Comparison of ENCODE assay signal across 17 mouse cellular contexts in genomic region chr9:59271081-59271480, GRCm38 (mm10). TPM values are rescaled to one million over a fixed set of nuclear protein-coding genes. Genes with fewer than 3 reads are reported as not detected.
DNase-seq lines count a peak whose midpoint lies in the region; ATAC-seq lines count a peak whose summit lies in the region.
"Had no signal": no experiment of that assay in that cellular context is flagged by ENCODE, and none has a peak within 500 bp of the region (broad histone marks: within the 10 kb centered on the region; RNA-seq: fewer than 3 reads in every experiment).

No protein-coding gene starts in this region.

- H3K9ac ChIP-seq in kidney, embryonic 15.5 days, result no peak overlapping the region
- H3K9ac ChIP-seq in liver, embryonic 15.5 days, result no peak overlapping the region
- no peak overlapping the region for H3K9ac ChIP-seq in hindbrain, embryonic 16.5 days (ENCODE audit: low read depth, low read length)
- H3K9ac ChIP-seq: embryonic facial prominence, embryonic 15.5 days; forebrain, embryonic 12.5 days; hindbrain, embryonic 13.5 days had no signal

- WGBS in kidney, embryonic 15.5 days, result 11% methylated on average over 4 of the region's 4 CpGs
- WGBS in liver, embryonic 15.5 days (ENCODE audit: insufficient replicate concordance), result 30% methylated on average over 4 of the region's 4 CpGs
- WGBS in hindbrain, embryonic 16.5 days, result 38% methylated on average over 4 of the region's 4 CpGs

- H3K4me1 ChIP-seq in kidney, embryonic 15.5 days, result peaks cover 26% of the 10 kb centered on the region
- peaks cover 12% of the 10 kb centered on the region for H3K4me1 ChIP-seq in liver, embryonic 15.5 days (replicated peaks)
- no peaks in the 10 kb centered on the region for H3K4me1 ChIP-seq in hindbrain, embryonic 16.5 days (ENCODE audit: control insufficient read depth, insufficient read depth, low read depth, low read length)

- no peak overlapping the region for H3K4me3 ChIP-seq in kidney, embryonic 15.5 days (replicated peaks)
- no peak overlapping the region for H3K4me3 ChIP-seq in liver, embryonic 15.5 days (replicated peaks)
- H3K4me3 ChIP-seq in hindbrain, embryonic 16.5 days (ENCODE audit: low read length), result no peak overlapping the region
- H3K4me3 ChIP-seq: embryonic facial prominence, embryonic 15.5 days; forebrain, embryonic 12.5 days; hindbrain, embryonic 13.5 days; midbrain, embryonic 10.5 days had no signal

- H3K27me3 ChIP-seq in kidney, embryonic 15.5 days, result no peaks in the 10 kb centered on the region
- 0 out of 2 replicates have a peak, but pooled peaks cover 8% of the 10 kb centered on the region for H3K27me3 ChIP-seq in liver, embryonic 15.5 days
- no peaks in the 10 kb centered on the region for H3K27me3 ChIP-seq in hindbrain, embryonic 16.5 days (replicated peaks; ENCODE audit: control insufficient read depth, insufficient read depth, low read length)
- H3K27me3 ChIP-seq: embryonic facial prominence, embryonic 15.5 days; forebrain, embryonic 12.5 days; hindbrain, embryonic 13.5 days had no signal

- peak; percentile 8 to 33 for DNase-seq in adrenal gland, postnatal 36 days
- no peak for DNase-seq in adrenal gland, postnatal 10 days
- DNase-seq in kidney, postnatal 25 days, result no peak
- DNase-seq in ES-CJ7 (ENCODE audit: low read depth, low spot score), result peak; percentile 38
- no peak for DNase-seq in gastrocnemius, postnatal 25 days
- DNase-seq: cerebellum, adult 9-11 months; embryo, embryonic 11 days; gastrocnemius, postnatal 36 days; right cerebral cortex, postnatal 25 days; thymus, adult 18-20 months had no signal

- H3K27ac ChIP-seq in kidney, embryonic 15.5 days, result 0 out of 2 replicates have a peak overlapping the region, but pooled peaks have one; percentile 23
- no peak overlapping the region for H3K27ac ChIP-seq in liver, embryonic 15.5 days (replicated peaks)
- no peak overlapping the region for H3K27ac ChIP-seq in hindbrain, embryonic 16.5 days (ENCODE audit: low read depth, low read length)
- H3K27ac ChIP-seq: embryonic facial prominence, embryonic 15.5 days; forebrain, embryonic 12.5 days; hindbrain, embryonic 13.5 days had no signal

- H3K4me2 ChIP-seq in kidney, embryonic 15.5 days, result 0 out of 2 replicates have a peak overlapping the region, but pooled peaks have one; percentile 10
- H3K4me2 ChIP-seq in liver, embryonic 15.5 days, result peak overlapping the region; percentile 7; the same call in 1 of the 2 replicates
- no peak overlapping the region for H3K4me2 ChIP-seq in hindbrain, embryonic 16.5 days (ENCODE audit: low read length)
- H3K4me2 ChIP-seq: embryonic facial prominence, embryonic 15.5 days; forebrain, embryonic 12.5 days; hindbrain, embryonic 13.5 days had no signal

- H3K9me3 ChIP-seq in kidney, embryonic 15.5 days (replicated peaks), result no peaks in the 10 kb centered on the region
- H3K9me3 ChIP-seq in liver, embryonic 15.5 days (replicated peaks), result no peaks in the 10 kb centered on the region
- H3K9me3 ChIP-seq in hindbrain, embryonic 16.5 days (ENCODE audit: control insufficient read depth, low read length), result no peaks in the 10 kb centered on the region
- H3K9me3 ChIP-seq: embryonic facial prominence, embryonic 15.5 days; forebrain, embryonic 12.5 days; hindbrain, embryonic 13.5 days; midbrain, embryonic 10.5 days had no signal

- H3K36me3 ChIP-seq in kidney, embryonic 15.5 days, result no peaks in the 10 kb centered on the region
- no peaks in the 10 kb centered on the region for H3K36me3 ChIP-seq in liver, embryonic 15.5 days (replicated peaks)
- no peaks in the 10 kb centered on the region for H3K36me3 ChIP-seq in hindbrain, embryonic 16.5 days (ENCODE audit: control insufficient read depth, insufficient read depth, low read length)
- H3K36me3 ChIP-seq: embryonic facial prominence, embryonic 15.5 days; forebrain, embryonic 12.5 days; hindbrain, embryonic 13.5 days; midbrain, embryonic 10.5 days had no signal

- no peak for ATAC-seq in kidney, embryonic 15.5 days (replicated peaks; ENCODE audit: low FRiP score)
- ATAC-seq in liver, embryonic 15.5 days (ENCODE audit: insufficient read depth), result no peak
- no peak for ATAC-seq in hindbrain, embryonic 16.5 days

RNA-seq across cellular contexts. Expression of gene Adpgk, which starts 20.3 kb away (rescaled TPM):
- total RNA-seq in adrenal gland, postnatal 36 days (2021), result 10 to 100 TPM; 30.1 to 32.6 TPM
- total RNA-seq in adrenal gland, postnatal 10 days (2021), result 10 to 100 TPM; 23.4 to 25.9 TPM
- 38.5 and 39.2 TPM in 2 replicates for polyA plus RNA-seq in kidney, embryonic 15.5 days (2015; fragmentation: Nextera tagmentation; extraction: Ambion mirVana)
- 25.4 and 29.1 TPM in 2 replicates for polyA plus RNA-seq in liver, embryonic 15.5 days (2015; fragmentation: Nextera tagmentation; extraction: Ambion mirVana)
- 22.6 and 25.7 TPM in 2 replicates for polyA plus RNA-seq in hindbrain, embryonic 16.5 days (2015; fragmentation: Nextera tagmentation; extraction: Ambion mirVana)
- total RNA-seq in gastrocnemius, postnatal 25 days (2021), result 1 to 10 TPM; 7.1 to 7.5 TPM

Comparison
In these comparisons a context has a peak if more than half of its experiments do, and no peak if none do; other contexts are left out.
1. DNase-seq: peak in adrenal gland, postnatal 36 days (2 of 2) and ES-CJ7 (single experiment); none in adrenal gland, postnatal 10 days (single experiment), kidney, postnatal 25 days (0 of 2) and gastrocnemius, postnatal 25 days (single experiment).